Comparison of ENCODE assay signal across 16 mouse cellular contexts in genomic region chr2:77777047-77777686, GRCm38 (mm10). TPM values are rescaled to one million over a fixed set of nuclear protein-coding genes. Genes with fewer than 3 reads are reported as not detected.
A peak's percentile ranks its signal among the peaks of the same experiment; 100 is the strongest.
DNase-seq lines count a peak whose midpoint lies in the region; ATAC-seq lines count a peak whose summit lies in the region.
"Had no signal": no experiment of that assay in that cellular context is flagged by ENCODE, and none has a peak within 500 bp of the region (broad histone marks: within the 10 kb centered on the region; RNA-seq: fewer than 3 reads in every experiment).

No protein-coding gene starts in this region.

- whole genome bisulfite sequencing in forebrain, embryonic 14.5 days: 11% methylated on average over 10 of the region's 10 CpGs
- 10% methylated on average over 10 of the region's 10 CpGs for WGBS in forebrain, embryonic 13.5 days
- 35% methylated on average over 10 of the region's 10 CpGs for WGBS in kidney, embryonic 15.5 days
- 14% methylated on average over 10 of the region's 10 CpGs for WGBS in midbrain, embryonic 11.5 days
- WGBS in neural tube, embryonic 15.5 days: 66% methylated on average over 10 of the region's 10 CpGs

- H3K27me3 ChIP-seq in forebrain, embryonic 14.5 days (replicated peaks; ENCODE audit: control insufficient read depth, insufficient read depth, low read length): no peaks in the 10 kb centered on the region
- H3K27me3 ChIP-seq in forebrain, embryonic 13.5 days: no peaks in the 10 kb centered on the region
- H3K27me3 ChIP-seq in kidney, embryonic 15.5 days: no peaks in the 10 kb centered on the region
- H3K27me3 ChIP-seq in midbrain, embryonic 11.5 days (ENCODE audit: control insufficient read depth, insufficient read depth, low read length): no peaks in the 10 kb centered on the region
- H3K27me3 ChIP-seq in neural tube, embryonic 15.5 days (replicated peaks): no peaks in the 10 kb centered on the region
- H3K27me3 ChIP-seq: embryonic facial prominence, embryonic 13.5 days; limb, embryonic 15.5 days had no signal

- H3K4me1 ChIP-seq in forebrain, embryonic 14.5 days (ENCODE audit: control insufficient read depth, insufficient read depth, low read length): no peaks in the 10 kb centered on the region
- peaks cover 15% of the 10 kb centered on the region for H3K4me1 ChIP-seq in forebrain, embryonic 13.5 days
- H3K4me1 ChIP-seq in kidney, embryonic 15.5 days: peaks cover 23% of the 10 kb centered on the region
- H3K4me1 ChIP-seq in midbrain, embryonic 11.5 days (ENCODE audit: control insufficient read depth, insufficient read depth, low read length): peaks cover 20% of the 10 kb centered on the region
- 0 out of 2 replicates have a peak, but pooled peaks cover 2% of the 10 kb centered on the region for H3K4me1 ChIP-seq in neural tube, embryonic 15.5 days

- no peaks in the 10 kb centered on the region for H3K36me3 ChIP-seq in forebrain, embryonic 14.5 days (ENCODE audit: control insufficient read depth, insufficient read depth, low read length)
- no peaks in the 10 kb centered on the region for H3K36me3 ChIP-seq in forebrain, embryonic 13.5 days (ENCODE audit: poor library complexity, severe bottlenecking)
- H3K36me3 ChIP-seq in kidney, embryonic 15.5 days: no peaks in the 10 kb centered on the region
- no peaks in the 10 kb centered on the region for H3K36me3 ChIP-seq in midbrain, embryonic 11.5 days (ENCODE audit: control insufficient read depth, insufficient read depth, low read length)
- H3K36me3 ChIP-seq in neural tube, embryonic 15.5 days: no peaks in the 10 kb centered on the region
- H3K36me3 ChIP-seq: embryonic facial prominence, embryonic 13.5 days; limb, embryonic 15.5 days had no signal

- H3K9ac ChIP-seq in forebrain, embryonic 14.5 days (ENCODE audit: low read length): no peak overlapping the region
- H3K9ac ChIP-seq in forebrain, embryonic 13.5 days: no peak overlapping the region
- no peak overlapping the region for H3K9ac ChIP-seq in kidney, embryonic 15.5 days
- H3K9ac ChIP-seq in midbrain, embryonic 11.5 days (ENCODE audit: low read length): no peak overlapping the region
- no peak overlapping the region for H3K9ac ChIP-seq in neural tube, embryonic 15.5 days (replicated peaks)
- H3K9ac ChIP-seq: embryonic facial prominence, embryonic 13.5 days; limb, embryonic 15.5 days; liver, postnatal 0 days had no signal

- no peak overlapping the region for H3K27ac ChIP-seq in forebrain, embryonic 14.5 days (ENCODE audit: low read depth, low read length)
- no peak overlapping the region for H3K27ac ChIP-seq in forebrain, embryonic 13.5 days
- peak overlapping the region; percentile 71 for H3K27ac ChIP-seq in kidney, embryonic 15.5 days
- no peak overlapping the region; the same call in 1 of the 2 replicates for H3K27ac ChIP-seq in midbrain, embryonic 11.5 days (ENCODE audit: low read depth, low read length)
- no peak overlapping the region for H3K27ac ChIP-seq in neural tube, embryonic 15.5 days (replicated peaks)
- H3K27ac ChIP-seq: embryonic facial prominence, embryonic 13.5 days; limb, embryonic 15.5 days; macrophage had no signal

- H3K9me3 ChIP-seq in forebrain, embryonic 14.5 days (replicated peaks; ENCODE audit: control insufficient read depth, low read length): no peaks in the 10 kb centered on the region
- H3K9me3 ChIP-seq in forebrain, embryonic 13.5 days (replicated peaks): no peaks in the 10 kb centered on the region
- no peaks in the 10 kb centered on the region for H3K9me3 ChIP-seq in kidney, embryonic 15.5 days (replicated peaks)
- no peaks in the 10 kb centered on the region for H3K9me3 ChIP-seq in midbrain, embryonic 11.5 days (ENCODE audit: control insufficient read depth, low read length)
- H3K9me3 ChIP-seq in neural tube, embryonic 15.5 days (replicated peaks): no peaks in the 10 kb centered on the region
- H3K9me3 ChIP-seq: embryonic facial prominence, embryonic 13.5 days; limb, embryonic 15.5 days had no signal

- H3K4me2 ChIP-seq in forebrain, embryonic 14.5 days (ENCODE audit: low read length): no peak overlapping the region
- H3K4me2 ChIP-seq in forebrain, embryonic 13.5 days: no peak overlapping the region
- peak overlapping the region; percentile 44; the same call in 1 of the 2 replicates for H3K4me2 ChIP-seq in kidney, embryonic 15.5 days
- peak overlapping the region; percentile 20; the same call in 1 of the 2 replicates for H3K4me2 ChIP-seq in midbrain, embryonic 11.5 days
- H3K4me2 ChIP-seq in neural tube, embryonic 15.5 days: no peak overlapping the region
- H3K4me2 ChIP-seq: embryonic facial prominence, embryonic 13.5 days; limb, embryonic 15.5 days had no signal

- DNase-seq in forebrain, embryonic 14.5 days (ENCODE audit: low spot score): no peak
- no peak for DNase-seq in kidney, adult 11 months
- peak; percentile 90 for DNase-seq in midbrain, embryonic 11.5 days (ENCODE audit: low spot score, missing footprints)
- DNase-seq in retina, postnatal 7 days (ENCODE audit: low read depth, low spot score): peak; percentile 80
- no peak for DNase-seq in lung, postnatal 4 days
- DNase-seq: cerebellum, postnatal 14 days; gastrocnemius, postnatal 25 days; liver, postnatal 0 days had no signal

- no peak overlapping the region for H3K4me3 ChIP-seq in forebrain, embryonic 14.5 days (ENCODE audit: low read depth, low read length)
- no peak overlapping the region for H3K4me3 ChIP-seq in forebrain, embryonic 13.5 days
- no peak overlapping the region for H3K4me3 ChIP-seq in kidney, embryonic 15.5 days (replicated peaks)
- H3K4me3 ChIP-seq in midbrain, embryonic 11.5 days (ENCODE audit: low read depth, low read length): no peak overlapping the region
- no peak overlapping the region for H3K4me3 ChIP-seq in neural tube, embryonic 15.5 days (replicated peaks)
- H3K4me3 ChIP-seq: embryonic facial prominence, embryonic 13.5 days; limb, embryonic 15.5 days had no signal

- peak; percentile 34; the same call in 1 of the 2 replicates for ATAC-seq in forebrain, embryonic 14.5 days
- ATAC-seq in forebrain, embryonic 13.5 days: no peak
- ATAC-seq in kidney, embryonic 15.5 days (replicated peaks; ENCODE audit: low FRiP score): peak; percentile 52
- ATAC-seq in midbrain, embryonic 11.5 days (ENCODE audit: low FRiP score): peak; percentile 88
- ATAC-seq in neural tube, embryonic 15.5 days (ENCODE audit: low FRiP score): no peak
- ATAC-seq: activated CD4-positive, CD25-positive, alpha-beta regulatory T cell, adult 4 months; inflammation-experienced regulatory T-cells, adult 6 months; liver, postnatal 0 days had no signal

RNA-seq across cellular contexts. Expression of gene Zfp385b, which starts 42.3 kb away (rescaled TPM):
- polyA plus RNA-seq in forebrain, embryonic 14.5 days (2014; fragmentation: Nextera tagmentation; extraction: Ambion mirVana): 4.7 and 8.4 TPM in 2 replicates
- polyA plus RNA-seq in forebrain, embryonic 13.5 days (2015; fragmentation: Nextera tagmentation; extraction: Ambion mirVana): 3.9 and 4.6 TPM in 2 replicates
- polyA plus RNA-seq in kidney, embryonic 15.5 days (2015; fragmentation: Nextera tagmentation; extraction: Ambion mirVana): 6.7 and 6.9 TPM in 2 replicates
- polyA plus RNA-seq in midbrain, embryonic 11.5 days (2014; fragmentation: Nextera tagmentation; extraction: Ambion mirVana): 1.7 and 2.3 TPM in 2 replicates
- polyA plus RNA-seq in neural tube, embryonic 15.5 days (2015; fragmentation: Nextera tagmentation; extraction: Ambion mirVana): 13.8 and 14.6 TPM in 2 replicates
- polyA plus RNA-seq: inflammation-experienced regulatory T-cells, adult 6 months; macrophage had no signal

Comparison
In these comparisons a context has a peak if more than half of its experiments do, and no peak if none do; other contexts are left out.
1. ATAC-seq: peak in forebrain, embryonic 14.5 days (single experiment), kidney, embryonic 15.5 days (single experiment) and midbrain, embryonic 11.5 days (single experiment); none in forebrain, embryonic 13.5 days (single experiment) and neural tube, embryonic 15.5 days (single experiment).
2. DNase-seq: peak in midbrain, embryonic 11.5 days (single experiment) and retina, postnatal 7 days (single experiment); none in forebrain, embryonic 14.5 days (single experiment), kidney, adult 11 months (single experiment) and lung, postnatal 4 days (0 of 2).
3. H3K4me2 ChIP-seq: peak in kidney, embryonic 15.5 days (single experiment) and midbrain, embryonic 11.5 days (single experiment); none in forebrain, embryonic 14.5 days (single experiment), forebrain, embryonic 13.5 days (single experiment) and neural tube, embryonic 15.5 days (single experiment).